ENCODE assay signal across 13 mouse cellular contexts in genomic region chr11:50847047-50847446, GRCm38 (mm10). TPM values are rescaled to one million over a fixed set of nuclear protein-coding genes. Genes with fewer than 3 reads are reported as not detected.
DNase-seq lines count a peak whose midpoint lies in the region; ATAC-seq and TF ChIP-seq lines count a peak whose summit lies in the region.
"Had no signal": no experiment of that assay in that cellular context is flagged by ENCODE, and none has a peak within 500 bp of the region (broad histone marks: within the 10 kb centered on the region; RNA-seq: fewer than 3 reads in every experiment).

No protein-coding gene starts in this region.

- peaks cover 9% of the 10 kb centered on the region for H3K4me1 ChIP-seq in forebrain, embryonic 11.5 days (replicated peaks; ENCODE audit: control insufficient read depth, insufficient read depth, low read length)
- peaks cover 17% of the 10 kb centered on the region for H3K4me1 ChIP-seq in forebrain, embryonic 12.5 days
- H3K4me1 ChIP-seq in liver, adult 2 months (ENCODE audit: control insufficient read depth, insufficient read depth, low read length): peaks cover 9% of the 10 kb centered on the region
- no peaks in the 10 kb centered on the region; the same call in 1 of the 2 replicates for H3K4me1 ChIP-seq in liver, embryonic 11.5 days (replicated peaks; ENCODE audit: control insufficient read depth, insufficient read depth, low read length)

- no peak for TF ChIP-seq POLR2A in liver, adult 2 months (IDR thresholded peaks at IDR 0.05; ENCODE audit: extremely low read depth, insufficient read depth, low read length)
- no peak for TF ChIP-seq POLR2A in brain, embryonic 14.5 days (IDR thresholded peaks at IDR 0.05; ENCODE audit: borderline replicate concordance, extremely low read depth, insufficient read depth, insufficient read length, poor library complexity, severe bottlenecking)

- no peaks in the 10 kb centered on the region for H3K9me3 ChIP-seq in forebrain, embryonic 11.5 days (ENCODE audit: control insufficient read depth, low read length)
- peaks cover 2% of the 10 kb centered on the region; the same call in 1 of the 2 replicates for H3K9me3 ChIP-seq in forebrain, embryonic 12.5 days
- no peaks in the 10 kb centered on the region for H3K9me3 ChIP-seq in liver, embryonic 11.5 days (ENCODE audit: control insufficient read depth, low read length)
- H3K9me3 ChIP-seq: heart, embryonic 15.5 days had no signal

- H3K36me3 ChIP-seq in forebrain, embryonic 11.5 days (ENCODE audit: control insufficient read depth, insufficient read depth, low read length): no peaks in the 10 kb centered on the region
- no peaks in the 10 kb centered on the region for H3K36me3 ChIP-seq in forebrain, embryonic 12.5 days (replicated peaks)
- H3K36me3 ChIP-seq in liver, adult 2 months (ENCODE audit: control insufficient read depth, insufficient read depth, low read length): no peaks in the 10 kb centered on the region
- H3K36me3 ChIP-seq in liver, embryonic 11.5 days (ENCODE audit: control insufficient read depth, insufficient read depth, low read length): no peaks in the 10 kb centered on the region
- H3K36me3 ChIP-seq: heart, embryonic 15.5 days had no signal

- 0 out of 2 replicates have a peak, but pooled peaks have one; percentile 21 for TF ChIP-seq CTCF in liver, adult 2 months (IDR thresholded peaks at IDR 0.05; ENCODE audit: low read depth, low read length)
- TF ChIP-seq CTCF in brain, embryonic 14.5 days (IDR thresholded peaks at IDR 0.05; ENCODE audit: borderline replicate concordance, extremely low read depth, insufficient read depth, insufficient read length): peak; percentile 53; the same call in 1 of the 2 replicates

- no peaks in the 10 kb centered on the region for H3K79me2 ChIP-seq in liver, adult 2 months (ENCODE audit: control insufficient read depth, insufficient read depth, low read length)

- no peak overlapping the region for H3K9ac ChIP-seq in forebrain, embryonic 11.5 days (ENCODE audit: low read length)
- no peak overlapping the region for H3K9ac ChIP-seq in forebrain, embryonic 12.5 days
- no peak overlapping the region for H3K9ac ChIP-seq in liver, adult 2 months (ENCODE audit: low read depth, low read length)
- no peak overlapping the region for H3K9ac ChIP-seq in liver, embryonic 11.5 days (ENCODE audit: low read depth, low read length)
- H3K9ac ChIP-seq: heart, embryonic 15.5 days had no signal

- H3K27me3 ChIP-seq in forebrain, embryonic 11.5 days (ENCODE audit: control insufficient read depth, insufficient read depth, low read length): peaks cover 37% of the 10 kb centered on the region
- peaks cover 55% of the 10 kb centered on the region for H3K27me3 ChIP-seq in forebrain, embryonic 12.5 days
- peaks cover 11% of the 10 kb centered on the region for H3K27me3 ChIP-seq in liver, adult 2 months (ENCODE audit: control insufficient read depth, insufficient read depth, low read length)
- peaks cover 47% of the 10 kb centered on the region for H3K27me3 ChIP-seq in liver, embryonic 11.5 days (replicated peaks; ENCODE audit: control insufficient read depth, insufficient read depth, low read length)

- WGBS in forebrain, embryonic 11.5 days: 74% methylated on average over 5 of the region's 5 CpGs
- WGBS in forebrain, embryonic 12.5 days: 70% methylated on average over 5 of the region's 5 CpGs
- 86% methylated on average over 5 of the region's 5 CpGs for WGBS in liver, adult 2 months
- 68% methylated on average over 5 of the region's 5 CpGs for WGBS in liver, embryonic 11.5 days

- peak; percentile 29 for DNase-seq in forebrain, embryonic 11.5 days (ENCODE audit: low spot score)
- no peak for DNase-seq in liver, adult 2 months (ENCODE audit: extremely low read depth, low read depth, low spot score)
- DNase-seq in liver, embryonic 11.5 days (ENCODE audit: low spot score): no peak
- DNase-seq in B cell, adult 2 months: peak; percentile 44 to 55
- DNase-seq in brain, embryonic 14.5 days (ENCODE audit: low read depth): peak; percentile 31
- no peak for DNase-seq in left cerebral cortex, adult 8-10 months (ENCODE audit: low spot score in 2 of 2)
- DNase-seq: adrenal gland, adult 8-10 months had no signal

- no peak for ATAC-seq in forebrain, embryonic 11.5 days (replicated peaks; ENCODE audit: low FRiP score)
- no peak for ATAC-seq in forebrain, embryonic 12.5 days (ENCODE audit: low FRiP score)
- no peak for ATAC-seq in liver, embryonic 11.5 days (replicated peaks; ENCODE audit: low FRiP score)
- no peak for ATAC-seq in megakaryocyte-erythroid progenitor cell, adult 5-6 weeks (replicated peaks; ENCODE audit: low FRiP score, low TSS enrichment, poor library complexity, severe bottlenecking)

- H3K4me2 ChIP-seq in forebrain, embryonic 11.5 days (ENCODE audit: low read depth, low read length, severe bottlenecking): no peak overlapping the region
- H3K4me2 ChIP-seq in forebrain, embryonic 12.5 days: no peak overlapping the region
- no peak overlapping the region for H3K4me2 ChIP-seq in liver, embryonic 11.5 days
- H3K4me2 ChIP-seq: heart, embryonic 15.5 days had no signal

- no peak overlapping the region for H3K4me3 ChIP-seq in forebrain, embryonic 11.5 days (ENCODE audit: low read depth, low read length)
- no peak overlapping the region for H3K4me3 ChIP-seq in forebrain, embryonic 12.5 days (replicated peaks)
- H3K4me3 ChIP-seq in liver, adult 2 months (ENCODE audit: insufficient read depth, low read depth, low read length): no peak overlapping the region
- no peak overlapping the region for H3K4me3 ChIP-seq in liver, embryonic 11.5 days (ENCODE audit: low read depth, low read length)
- H3K4me3 ChIP-seq: heart, embryonic 15.5 days had no signal

- H3K27ac ChIP-seq in forebrain, embryonic 11.5 days (ENCODE audit: low read depth, low read length): no peak overlapping the region
- no peak overlapping the region for H3K27ac ChIP-seq in forebrain, embryonic 12.5 days
- H3K27ac ChIP-seq in liver, adult 2 months (replicated peaks; ENCODE audit: insufficient read depth, low read depth, low read length): no peak overlapping the region
- H3K27ac ChIP-seq in liver, embryonic 11.5 days (ENCODE audit: low read depth, low read length): no peak overlapping the region
- H3K27ac ChIP-seq: heart, embryonic 15.5 days had no signal

RNA-seq across cellular contexts. Expression of gene Grm6, which starts 3.4 kb away (rescaled TPM):
- not detected in 2 replicates for polyA plus RNA-seq in forebrain, embryonic 11.5 days (2014; fragmentation: Nextera tagmentation; extraction: Ambion mirVana)
- not detected in 2 replicates for polyA plus RNA-seq in forebrain, embryonic 12.5 days (2016; fragmentation: Nextera tagmentation; extraction: Ambion mirVana)
- total RNA-seq in liver, adult 2 months (2014; rRNA removed): not detected in 2 replicates
- polyA plus RNA-seq in liver, adult 2 months (2012; rRNA removed): 0.06 TPM in 1 of 2 replicates, not detected in the other
- 0.12 TPM in 1 of 2 replicates, not detected in the other for polyA plus RNA-seq in liver, embryonic 11.5 days (2014; fragmentation: Nextera tagmentation; extraction: Ambion mirVana)
- polyA plus RNA-seq in brain, embryonic 14.5 days (2012; rRNA removed): 0.05 and 0.14 TPM in 2 replicates
- not detected in 2 replicates for total RNA-seq in megakaryocyte-erythroid progenitor cell, adult 5-6 weeks (2014; fragmentation: Nextera tagmentation)
- total RNA-seq in megakaryocyte-erythroid progenitor cell, adult 5-6 weeks (2017): not detected in 2 replicates
- not detected for total RNA-seq in left cerebral cortex, adult 8-10 months (2022)
- total RNA-seq: adrenal gland, adult 8-10 months had no signal
- polyA plus RNA-seq: frontal cortex, adult 2 months; kidney, embryonic 14.5 days; neural tube, embryonic 14.5 days had no signal

RNA-seq across cellular contexts. Expression of gene Zfp879, which starts 5.7 kb away (rescaled TPM):
- 0.79 and 1.3 TPM in 2 replicates for polyA plus RNA-seq in forebrain, embryonic 11.5 days (2014; fragmentation: Nextera tagmentation; extraction: Ambion mirVana)
- 1.3 TPM in 2 replicates for polyA plus RNA-seq in forebrain, embryonic 12.5 days (2016; fragmentation: Nextera tagmentation; extraction: Ambion mirVana)
- 0.40 and 0.74 TPM in 2 replicates for total RNA-seq in liver, adult 2 months (2014; rRNA removed)
- 0.07 and 0.24 TPM in 2 replicates for polyA plus RNA-seq in liver, adult 2 months (2012; rRNA removed)
- polyA plus RNA-seq in liver, embryonic 11.5 days (2014; fragmentation: Nextera tagmentation; extraction: Ambion mirVana): 0.09 and 0.36 TPM in 2 replicates
- 1.1 and 1.4 TPM in 2 replicates for polyA plus RNA-seq in brain, embryonic 14.5 days (2012; rRNA removed)
- not detected in 2 replicates for total RNA-seq in megakaryocyte-erythroid progenitor cell, adult 5-6 weeks (2014; fragmentation: Nextera tagmentation)
- total RNA-seq in megakaryocyte-erythroid progenitor cell, adult 5-6 weeks (2017): 0.08 and 0.14 TPM in 2 replicates
- 1 to 10 TPM; 3.0 to 3.5 (median 3.2) TPM for total RNA-seq in left cerebral cortex, adult 8-10 months (2022)

RNA-seq across cellular contexts. Expression of gene Zfp354c, which starts 19.5 kb away (rescaled TPM):
- polyA plus RNA-seq in forebrain, embryonic 11.5 days (2014; fragmentation: Nextera tagmentation; extraction: Ambion mirVana): 37.7 and 41.7 TPM in 2 replicates
- 49.6 and 55.9 TPM in 2 replicates for polyA plus RNA-seq in forebrain, embryonic 12.5 days (2016; fragmentation: Nextera tagmentation; extraction: Ambion mirVana)
- total RNA-seq in liver, adult 2 months (2014; rRNA removed): 0.28 and 0.34 TPM in 2 replicates
- 0.05 and 0.10 TPM in 2 replicates for polyA plus RNA-seq in liver, adult 2 months (2012; rRNA removed)
- polyA plus RNA-seq in liver, embryonic 11.5 days (2014; fragmentation: Nextera tagmentation; extraction: Ambion mirVana): 9.8 and 11.2 TPM in 2 replicates
- 26.2 and 41.6 TPM in 2 replicates for polyA plus RNA-seq in brain, embryonic 14.5 days (2012; rRNA removed)
- total RNA-seq in megakaryocyte-erythroid progenitor cell, adult 5-6 weeks (2014; fragmentation: Nextera tagmentation): 2.2 and 15.8 TPM in 2 replicates
- total RNA-seq in megakaryocyte-erythroid progenitor cell, adult 5-6 weeks (2017): 0.38 and 2.8 TPM in 2 replicates
- total RNA-seq in left cerebral cortex, adult 8-10 months (2022): 10 to 100 TPM; 40.4 to 57.6 (median 45.3) TPM

RNA-seq across cellular contexts. Expression of gene Zfp454, which starts 40.4 kb away (rescaled TPM):
- polyA plus RNA-seq in forebrain, embryonic 11.5 days (2014; fragmentation: Nextera tagmentation; extraction: Ambion mirVana): 15.5 and 17.1 TPM in 2 replicates
- polyA plus RNA-seq in forebrain, embryonic 12.5 days (2016; fragmentation: Nextera tagmentation; extraction: Ambion mirVana): 14.8 and 15.8 TPM in 2 replicates
- total RNA-seq in liver, adult 2 months (2014; rRNA removed): 0.47 and 0.74 TPM in 2 replicates
- 0.72 and 0.95 TPM in 2 replicates for polyA plus RNA-seq in liver, adult 2 months (2012; rRNA removed)
- 2.8 and 4.0 TPM in 2 replicates for polyA plus RNA-seq in liver, embryonic 11.5 days (2014; fragmentation: Nextera tagmentation; extraction: Ambion mirVana)
- 11.0 and 11.1 TPM in 2 replicates for polyA plus RNA-seq in brain, embryonic 14.5 days (2012; rRNA removed)
- total RNA-seq in megakaryocyte-erythroid progenitor cell, adult 5-6 weeks (2014; fragmentation: Nextera tagmentation): not detected in 2 replicates
- not detected in 2 replicates for total RNA-seq in megakaryocyte-erythroid progenitor cell, adult 5-6 weeks (2017)
- total RNA-seq in left cerebral cortex, adult 8-10 months (2022): 1 to 10 TPM; 5.2 to 8.0 (median 5.9) TPM

Comparison
In these comparisons a context has a peak if more than half of its experiments do, and no peak if none do; other contexts are left out.
1. DNase-seq: peak in forebrain, embryonic 11.5 days (single experiment), B cell, adult 2 months (2 of 2) and brain, embryonic 14.5 days (single experiment); none in liver, adult 2 months (single experiment), liver, embryonic 11.5 days (single experiment) and left cerebral cortex, adult 8-10 months (0 of 2).